ENCODE assay signal across 28 mouse cellular contexts in the genomic region with DNA sequence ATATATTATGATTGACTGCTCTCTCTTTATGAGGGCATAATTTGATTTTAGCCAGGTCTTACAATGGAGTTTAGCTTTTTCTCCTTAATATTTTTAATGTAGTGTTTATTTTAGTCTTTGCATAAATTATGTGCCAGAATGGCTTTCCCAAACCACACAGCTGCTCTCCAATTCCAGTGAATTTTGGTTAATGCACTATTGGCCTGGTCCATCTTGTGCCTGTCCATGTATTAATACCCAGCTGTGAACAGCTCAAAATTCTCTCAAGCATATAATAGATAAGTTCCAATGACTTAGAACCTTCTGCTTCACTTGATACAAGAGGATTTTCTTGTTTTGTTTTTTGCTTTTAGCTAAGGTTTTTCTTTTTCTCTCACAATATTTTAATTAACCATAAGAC.
DNase-seq lines count a peak whose midpoint lies in the region; ATAC-seq lines count a peak whose summit lies in the region.
"Had no signal": no experiment of that assay in that cellular context is flagged by ENCODE, and none has a peak within 500 bp of the region (broad histone marks: within the 10 kb centered on the region; RNA-seq: fewer than 3 reads in every experiment).

No protein-coding gene starts in this region.

- H3K4me1 ChIP-seq in hindbrain, embryonic 11.5 days (replicated peaks; ENCODE audit: control insufficient read depth, insufficient read depth, low read length), result no peaks in the 10 kb centered on the region
- H3K4me1 ChIP-seq in hindbrain, embryonic 16.5 days (ENCODE audit: control insufficient read depth, insufficient read depth, low read depth, low read length), result no peaks in the 10 kb centered on the region
- H3K4me1 ChIP-seq: forebrain, embryonic 10.5 days; forebrain, embryonic 13.5 days; heart, embryonic 10.5 days; heart, embryonic 13.5 days; hindbrain, embryonic 15.5 days had no signal

- H3K27me3 ChIP-seq in hindbrain, embryonic 11.5 days (ENCODE audit: control insufficient read depth, insufficient read depth, low read length), result no peaks in the 10 kb centered on the region
- no peaks in the 10 kb centered on the region for H3K27me3 ChIP-seq in hindbrain, embryonic 16.5 days (replicated peaks; ENCODE audit: control insufficient read depth, insufficient read depth, low read length)
- H3K27me3 ChIP-seq: CH12.LX; forebrain, embryonic 13.5 days; heart, embryonic 13.5 days; hindbrain, embryonic 15.5 days; Patski had no signal

- no peak overlapping the region for H3K4me2 ChIP-seq in hindbrain, embryonic 11.5 days (replicated peaks; ENCODE audit: low read depth, low read length)
- H3K4me2 ChIP-seq in hindbrain, embryonic 16.5 days (ENCODE audit: low read length), result no peak overlapping the region
- H3K4me2 ChIP-seq: forebrain, embryonic 13.5 days; heart, embryonic 13.5 days; hindbrain, embryonic 15.5 days had no signal

- intact Hi-C loops in left cerebral cortex, postnatal 4 days (cut with DNase I), result no loop called here
- intact Hi-C loops in left cerebral cortex, postnatal 25 days (cut with DNase I), result no loop called here

- H3K36me3 ChIP-seq in hindbrain, embryonic 11.5 days (ENCODE audit: control insufficient read depth, insufficient read depth, low read length), result no peaks in the 10 kb centered on the region
- H3K36me3 ChIP-seq in hindbrain, embryonic 16.5 days (ENCODE audit: control insufficient read depth, insufficient read depth, low read length), result no peaks in the 10 kb centered on the region
- H3K36me3 ChIP-seq: forebrain, embryonic 10.5 days; G1E; heart, embryonic 10.5 days; heart, embryonic 13.5 days; hindbrain, embryonic 15.5 days had no signal

- H3K9me3 ChIP-seq in hindbrain, embryonic 11.5 days (ENCODE audit: control insufficient read depth, low read length), result no peaks in the 10 kb centered on the region
- no peaks in the 10 kb centered on the region for H3K9me3 ChIP-seq in hindbrain, embryonic 16.5 days (ENCODE audit: control insufficient read depth, low read length)
- H3K9me3 ChIP-seq: forebrain, embryonic 10.5 days; forebrain, embryonic 13.5 days; G1E; heart, embryonic 10.5 days; hindbrain, embryonic 15.5 days had no signal

- no peak for DNase-seq in hindbrain, embryonic 11.5 days (ENCODE audit: low spot score)
- DNase-seq in left cerebral cortex, postnatal 4 days, result peak; percentile 2
- DNase-seq in left cerebral cortex, postnatal 25 days (ENCODE audit: low spot score in 2 of 2), result no peak
- DNase-seq in retina, embryonic 14.5 days (ENCODE audit: low spot score), result peak; percentile 9
- no peak for DNase-seq in thymus, postnatal 4 days
- DNase-seq: adrenal gland, postnatal 10 days; adrenal gland, postnatal 36 days; B cell, adult 2 months; cerebellum, adult 18-20 months; cerebellum, adult 9-11 months; cerebellum, postnatal 36 days; gastrocnemius, postnatal 10 days; gastrocnemius, postnatal 36 days; heart, adult 2 months; heart, postnatal 14 days; heart, postnatal 4 days had no signal

- no peak overlapping the region for H3K27ac ChIP-seq in hindbrain, embryonic 11.5 days (ENCODE audit: low read depth, low read length)
- H3K27ac ChIP-seq in hindbrain, embryonic 16.5 days (ENCODE audit: low read depth, low read length), result no peak overlapping the region
- H3K27ac ChIP-seq: forebrain, embryonic 10.5 days; forebrain, embryonic 13.5 days; heart, adult 2 months; heart, embryonic 10.5 days; heart, embryonic 13.5 days; hindbrain, embryonic 15.5 days had no signal

- peak; percentile 64; the same call in 1 of the 2 replicates for ATAC-seq in hindbrain, embryonic 11.5 days (ENCODE audit: low FRiP score)
- ATAC-seq in hindbrain, embryonic 16.5 days, result no peak; the same call in 1 of the 2 replicates
- ATAC-seq: forebrain, embryonic 13.5 days; forebrain, embryonic 16.5 days; inflammation-experienced regulatory T-cells, adult 6 months; intestine, embryonic 16.5 days; Patski had no signal

- no peak overlapping the region for H3K4me3 ChIP-seq in hindbrain, embryonic 11.5 days (ENCODE audit: low read depth, low read length)
- no peak overlapping the region for H3K4me3 ChIP-seq in hindbrain, embryonic 16.5 days (ENCODE audit: low read length)
- H3K4me3 ChIP-seq: forebrain, embryonic 10.5 days; forebrain, embryonic 13.5 days; heart, adult 2 months; heart, embryonic 10.5 days; heart, embryonic 13.5 days; hindbrain, embryonic 15.5 days had no signal

- H3K9ac ChIP-seq in hindbrain, embryonic 11.5 days (ENCODE audit: low read depth, low read length), result no peak overlapping the region
- H3K9ac ChIP-seq in hindbrain, embryonic 16.5 days (ENCODE audit: low read depth, low read length), result no peak overlapping the region
- H3K9ac ChIP-seq: forebrain, embryonic 13.5 days; heart, embryonic 13.5 days; hindbrain, embryonic 15.5 days had no signal

Comparison
In these comparisons a context has a peak if more than half of its experiments do, and no peak if none do; other contexts are left out.
1. DNase-seq: peak in left cerebral cortex, postnatal 4 days (single experiment) and retina, embryonic 14.5 days (single experiment); none in hindbrain, embryonic 11.5 days (single experiment), left cerebral cortex, postnatal 25 days (0 of 2) and thymus, postnatal 4 days (single experiment).